Mouse (Mus musculus): ENCODE measurements around the gene St8sia1.

St8sia1 gene

DNA sequence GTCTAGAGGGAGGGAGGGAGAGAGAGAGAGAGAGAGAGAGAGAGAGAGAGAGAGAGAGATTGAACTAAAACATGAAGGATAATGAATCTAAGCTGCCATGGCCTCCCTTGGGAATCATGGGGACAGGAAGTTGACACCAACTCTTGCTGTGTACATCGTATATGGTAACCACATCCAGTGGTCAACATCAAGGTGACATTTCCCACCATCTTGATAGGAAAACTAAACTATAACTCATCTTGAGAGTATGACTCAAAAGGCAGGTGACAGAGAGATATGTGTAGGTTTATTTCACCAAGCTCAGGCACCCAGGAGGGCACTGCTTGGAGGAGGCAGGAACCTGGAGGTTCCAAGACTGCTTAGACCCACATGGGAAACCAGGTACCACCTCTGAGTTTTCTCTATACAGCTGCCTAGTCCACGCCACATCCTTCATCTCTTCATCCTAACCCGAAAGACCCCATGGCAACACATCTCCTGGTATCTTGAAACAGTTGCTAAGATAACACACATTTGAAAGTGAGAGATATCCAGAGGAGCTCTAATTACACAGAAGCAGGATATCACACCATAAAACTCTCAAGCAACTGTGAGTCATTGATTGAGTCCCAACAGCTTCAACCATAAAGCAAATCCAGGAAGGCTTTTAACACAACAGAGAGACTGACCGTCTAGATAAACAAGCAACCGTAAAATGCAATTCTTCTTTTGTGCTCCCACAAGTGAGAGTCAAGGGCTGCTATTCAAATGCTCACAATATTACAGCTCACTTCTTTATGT, 141.1 kb downstream of the St8sia1 start:
- DNase-seq (ENCODE audit: low spot score): no peak

GRCm38 (mm10) chr6:142818306-142818705, 145.9 kb downstream of the St8sia1 start:
- DNase-seq (ENCODE audit: low spot score): no peak

DNA sequence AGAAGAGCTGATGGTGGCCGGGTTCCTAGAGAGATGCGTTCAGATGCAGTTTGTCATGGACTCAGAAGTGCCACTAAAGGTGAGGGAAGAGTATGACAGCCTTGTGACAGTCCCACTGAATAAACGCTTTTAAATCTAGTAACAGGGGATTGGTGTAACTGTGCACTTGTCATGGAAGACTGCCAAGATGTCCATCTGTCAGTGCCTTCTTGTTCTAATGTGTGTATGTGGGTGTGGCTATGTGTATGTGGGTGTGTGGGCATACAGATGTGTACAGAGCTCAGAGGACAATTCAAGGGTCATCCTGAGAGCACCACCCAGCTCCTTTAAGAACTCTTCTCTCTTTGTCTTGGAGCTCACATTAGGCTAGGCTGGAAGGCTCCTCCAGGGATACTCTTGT, 148.7 kb downstream of the St8sia1 start:
- no peak for DNase-seq (ENCODE audit: low spot score)

- DNase-seq (ENCODE audit: low spot score): peak; percentile 87
Measured at GRCm38 (mm10) chr6:142814495-142814921, 149.7 kb downstream of the St8sia1 start.

DNA sequence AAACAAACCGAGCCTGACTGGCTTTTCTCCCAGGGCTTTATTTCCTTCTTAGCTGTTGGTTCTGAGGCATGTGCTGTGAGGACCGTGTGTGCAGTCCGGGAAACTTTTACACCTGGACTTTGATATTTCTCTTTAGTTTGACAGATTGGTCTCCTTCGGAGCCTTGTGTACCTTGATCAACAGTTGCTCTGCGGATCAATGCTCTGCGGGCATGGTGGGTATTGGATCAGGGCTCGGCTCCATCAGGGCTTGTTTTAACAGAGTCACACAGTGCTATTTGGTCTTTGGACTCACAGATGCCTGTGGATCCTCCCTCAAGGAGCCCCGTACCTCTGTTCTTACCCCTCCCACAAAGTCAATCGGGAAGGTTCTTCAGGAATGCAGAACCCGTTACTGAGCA, 150.2 kb downstream of the St8sia1 start:
- DNase-seq (ENCODE audit: low spot score): no peak

DNA sequence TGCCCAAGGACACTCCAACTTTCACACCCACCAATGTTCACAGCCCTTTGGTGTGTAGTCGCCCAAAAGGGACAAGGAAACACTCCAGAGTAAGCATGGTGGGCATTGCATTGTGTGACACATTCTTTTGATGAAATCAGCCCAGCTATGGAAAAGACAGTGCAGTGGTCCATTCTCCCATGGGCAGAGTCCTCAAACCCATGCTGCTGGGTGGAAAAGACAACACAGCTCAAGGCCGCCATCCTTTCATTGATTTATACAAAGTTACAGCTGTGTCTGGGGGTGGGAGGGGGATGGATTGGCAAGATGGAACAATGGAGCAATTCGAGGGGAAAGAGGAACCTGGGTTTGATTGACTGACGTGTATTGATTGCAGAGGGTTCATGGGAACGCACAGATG, 151.3 kb downstream of the St8sia1 start:
- no peak for DNase-seq (ENCODE audit: low spot score)

GRCm38 (mm10) chr6:142810239-142810638, 154.0 kb downstream of the St8sia1 start:
- DNase-seq (ENCODE audit: low spot score): no peak

DNA sequence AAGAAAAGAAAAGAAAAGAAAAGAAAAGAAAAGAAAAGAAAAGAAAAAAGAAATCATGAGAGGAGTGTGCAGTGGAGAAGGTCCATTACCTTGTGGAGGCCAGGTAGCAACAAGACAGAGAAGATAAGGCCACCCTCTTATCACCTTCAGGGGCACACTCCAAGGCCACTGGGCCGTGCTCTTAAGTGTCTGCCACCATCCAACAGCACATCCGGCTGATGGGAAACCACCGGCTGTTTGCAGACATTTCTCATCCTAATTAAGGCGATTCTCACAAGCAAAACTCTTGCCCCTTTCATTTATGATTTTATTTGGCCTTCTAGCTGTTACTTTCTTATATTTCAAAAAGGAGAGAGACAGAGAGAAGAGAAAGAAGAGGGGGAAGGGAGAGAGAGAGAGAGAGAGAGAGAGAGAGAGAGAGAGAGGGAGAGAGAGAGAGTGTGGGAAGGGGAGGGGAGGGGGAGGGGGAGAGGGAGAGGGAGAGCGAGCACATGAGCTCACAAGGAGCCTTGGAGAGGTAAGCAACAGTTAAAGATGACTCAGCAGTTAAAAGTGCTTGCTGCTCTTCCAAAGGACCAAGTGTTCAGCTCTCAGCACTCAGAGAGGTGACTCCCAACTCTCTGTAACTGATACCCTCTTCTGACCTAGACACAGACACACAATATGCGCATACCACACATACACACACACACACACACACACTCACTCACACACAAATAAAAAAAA, 154.7 kb downstream of the St8sia1 start:
- no peak for DNase-seq (ENCODE audit: low spot score)

DNA sequence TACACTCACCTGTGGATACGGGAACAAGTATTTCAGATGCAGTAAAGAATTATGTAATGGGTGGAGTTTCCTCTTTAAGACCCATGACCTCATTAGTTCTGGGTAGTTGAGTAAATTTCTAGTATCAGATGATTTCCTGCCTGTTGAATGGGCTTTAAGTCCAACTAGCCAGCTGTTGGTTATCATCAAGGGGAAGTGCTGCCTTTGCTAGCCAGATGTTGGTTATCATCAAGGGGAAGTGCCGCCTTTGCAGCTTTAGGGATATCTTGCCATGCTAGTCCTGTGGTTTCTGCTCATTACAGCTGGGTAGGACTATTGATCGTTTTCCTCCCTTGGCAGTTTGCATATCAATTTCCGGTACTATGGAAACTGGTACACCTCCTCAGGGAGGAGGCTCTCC, 157.9 kb downstream of the St8sia1 start:
- DNase-seq (ENCODE audit: low spot score): no peak

GRCm38 (mm10) chr6:142804402-142804801, 159.8 kb downstream of the St8sia1 start, which contains the start of gene Sult6b2:
Gene Sult6b2 (minus strand): TSS chr6:142804502.
- DNase-seq (ENCODE audit: low spot score): no peak

DNA sequence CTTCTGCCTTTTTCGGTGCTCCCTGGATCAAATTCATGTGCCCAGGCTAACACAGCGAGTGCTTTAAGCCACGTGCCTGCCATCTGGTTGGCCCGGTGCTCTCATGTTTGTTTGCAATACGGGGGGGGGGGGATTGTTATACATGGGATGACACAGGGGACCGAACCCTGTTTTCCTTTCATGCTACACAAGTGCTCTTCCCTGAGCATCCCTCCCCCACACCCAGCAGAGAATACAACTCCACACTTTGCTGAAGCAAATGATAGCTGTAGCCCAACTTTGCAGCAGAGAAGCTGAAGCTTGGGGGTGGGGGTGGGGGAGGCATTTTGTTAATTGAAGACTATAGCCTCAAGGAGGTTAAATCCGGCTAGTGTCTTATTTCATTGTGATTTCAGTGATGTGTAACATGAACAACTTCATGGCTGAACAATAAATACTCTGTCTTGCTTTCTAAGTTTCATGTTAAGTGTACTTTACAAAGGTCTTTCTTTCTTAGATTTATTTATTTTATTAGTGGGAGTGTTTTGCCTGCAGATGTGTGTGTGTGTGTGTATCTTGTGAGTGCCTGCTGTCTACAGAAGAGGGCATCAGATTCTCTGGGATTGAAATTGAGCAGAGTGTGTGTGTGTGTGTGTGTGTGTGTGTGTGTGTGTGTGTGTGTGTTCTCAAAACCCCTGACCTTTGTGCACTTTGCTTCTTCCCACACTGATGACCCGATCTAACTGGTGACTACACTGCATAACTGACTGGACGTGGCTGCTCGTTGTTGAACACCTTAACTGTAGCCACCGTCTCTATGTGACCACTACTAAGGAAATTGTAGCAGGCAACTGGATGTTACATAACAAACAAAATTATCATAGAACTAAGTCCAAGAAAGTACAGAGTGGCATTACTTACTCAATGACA, 161.4 kb downstream of the St8sia1 start:
- no peak for DNase-seq (ENCODE audit: low spot score)

DNA sequence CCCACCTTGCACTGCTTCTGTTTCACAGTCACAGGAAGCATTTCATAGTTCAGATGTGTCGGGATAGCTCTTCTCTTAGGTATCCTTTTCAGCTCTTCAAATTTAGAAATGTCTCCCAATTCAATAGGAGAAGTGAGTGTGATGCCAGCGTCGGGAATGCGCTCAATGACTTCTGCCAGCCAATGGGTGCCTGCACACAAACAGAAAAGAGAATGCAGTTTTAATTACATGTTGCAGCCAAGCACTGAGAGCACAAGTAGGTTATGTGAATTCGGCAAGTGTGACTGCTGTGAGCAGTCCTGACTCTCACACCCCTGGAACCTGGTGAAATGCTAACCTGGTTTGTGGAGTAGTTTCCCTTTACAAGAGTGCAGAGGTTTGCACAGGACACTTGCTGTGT, 162.6 kb downstream of the St8sia1 start:
- no peak for DNase-seq (ENCODE audit: low spot score)

DNA sequence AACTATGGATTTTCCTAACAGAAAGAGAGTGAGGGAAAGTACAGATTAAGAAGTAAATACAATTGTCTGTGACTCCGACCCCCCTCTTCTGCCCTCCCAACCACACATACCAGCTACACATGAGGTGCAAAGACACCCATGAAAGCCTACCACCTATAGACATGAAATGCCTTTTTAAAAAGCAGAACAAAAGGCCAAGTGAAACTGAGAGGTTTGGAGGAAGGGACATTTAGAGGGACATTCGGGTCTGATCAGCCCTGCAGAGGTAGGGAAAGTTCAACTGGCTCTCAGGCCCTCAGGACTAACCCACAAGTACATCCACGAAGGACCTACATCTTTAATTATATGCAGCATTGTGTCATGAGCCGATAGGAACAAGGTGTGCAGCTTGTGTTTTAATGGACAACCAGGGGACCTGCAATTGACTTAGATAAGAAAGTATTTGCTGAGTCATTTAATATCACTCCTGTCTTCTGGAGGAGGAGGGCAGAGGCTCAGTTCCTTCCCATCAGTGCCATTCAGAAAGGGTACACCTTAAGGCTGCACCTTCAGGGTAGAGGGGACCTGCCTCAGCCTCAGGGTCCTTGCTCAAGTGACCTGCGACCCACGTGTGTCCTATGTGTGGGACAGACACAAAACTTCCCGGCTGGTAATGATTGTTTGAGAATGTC, 164.4 kb downstream of the St8sia1 start:
- DNase-seq (ENCODE audit: low spot score): no peak

- no peak for DNase-seq (ENCODE audit: low spot score)
Measured at GRCm38 (mm10) chr6:142798837-142799236, 165.4 kb downstream of the St8sia1 start.

- no peak for DNase-seq (ENCODE audit: low spot score)
Measured at GRCm38 (mm10) chr6:142797996-142798395, 166.3 kb downstream of the St8sia1 start.

DNA sequence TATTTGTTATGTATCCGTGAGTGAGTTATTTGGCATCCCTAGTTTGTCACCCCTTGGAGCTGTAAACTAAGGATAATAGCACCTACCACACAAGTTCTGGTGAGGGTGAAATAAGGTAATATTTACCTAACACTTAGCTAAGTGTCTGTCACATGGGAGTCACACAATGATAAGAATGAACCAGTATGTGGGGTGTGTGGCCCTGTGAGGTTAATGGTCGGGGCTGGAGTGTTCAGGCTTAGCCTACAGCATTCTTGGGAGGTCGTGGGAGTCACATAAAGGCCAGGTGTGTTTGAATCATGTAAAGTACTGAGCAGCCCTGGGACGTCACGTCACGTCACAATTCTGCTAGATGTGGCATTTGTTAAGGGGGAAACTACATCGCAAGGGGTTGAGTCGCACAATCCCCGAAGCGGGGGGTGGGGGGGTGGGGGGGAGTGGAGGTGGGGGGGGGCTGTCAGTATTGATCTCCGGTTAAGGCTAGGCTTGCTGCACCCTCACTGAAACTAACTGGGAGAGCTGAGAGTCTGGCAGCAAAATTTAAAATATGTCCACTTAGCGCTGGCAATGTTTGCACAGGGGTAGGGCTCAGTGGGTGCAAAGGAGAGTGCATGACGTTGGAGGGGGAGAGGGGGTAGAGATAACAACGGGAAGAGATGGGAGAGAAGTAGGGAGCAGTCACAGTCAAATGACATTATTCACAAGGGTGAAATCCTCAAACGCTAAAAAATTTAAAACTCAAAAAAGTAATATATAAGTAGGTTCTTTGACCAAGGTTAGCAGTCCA, 168.4 kb downstream of the St8sia1 start:
- DNase-seq (ENCODE audit: low spot score): no peak

GRCm38 (mm10) chr6:142795087-142795486, 169.2 kb downstream of the St8sia1 start:
- no peak for DNase-seq (ENCODE audit: low spot score)

GRCm38 (mm10) chr6:142793468-142793867, 170.8 kb downstream of the St8sia1 start:
- DNase-seq (ENCODE audit: low spot score): no peak

- no peak for DNase-seq (ENCODE audit: low spot score)
Measured at GRCm38 (mm10) chr6:142792241-142792968, 171.8 kb downstream of the St8sia1 start.

DNA sequence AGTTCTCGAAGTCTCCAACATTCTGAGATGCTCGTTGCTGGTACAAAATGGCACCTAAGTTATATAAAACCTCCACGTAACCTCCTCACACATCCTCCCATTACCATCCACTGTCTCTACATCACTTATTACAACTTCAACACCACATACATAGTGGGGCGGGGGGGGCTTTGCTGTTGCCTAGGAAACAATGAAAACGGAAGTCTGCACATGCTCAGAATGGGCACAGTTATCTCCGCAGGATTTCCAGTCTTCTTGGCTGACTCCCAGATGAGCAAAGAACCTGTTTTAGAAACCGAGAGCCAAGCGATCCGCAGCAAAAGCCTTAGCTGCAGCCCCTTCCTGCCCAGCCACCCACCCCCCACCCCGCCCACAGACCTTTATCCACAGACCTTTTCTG, 174.5 kb downstream of the St8sia1 start:
- no peak for DNase-seq (ENCODE audit: low spot score)
